8 mouse cellular contexts compared by ENCODE assay signal in genomic region chr3:123386157-123386780, GRCm38 (mm10). TPM values are rescaled to one million over a fixed set of nuclear protein-coding genes. Genes with fewer than 3 reads are reported as not detected.
DNase-seq lines count a peak whose midpoint lies in the region; ATAC-seq and TF ChIP-seq lines count a peak whose summit lies in the region.
"Not testable (repeated sequence)": the region's sequence is repeated elsewhere in the genome, so short reads cannot be mapped to it uniquely, and the experiment has no call there.

No protein-coding gene starts in this region.

- not testable (repeated sequence) for H3ac ChIP-seq in C2C12 (ENCODE audit: control insufficient read depth, insufficient read length, low read depth)

- peak overlapping the region; percentile 77 for H3K9ac ChIP-seq in forebrain, embryonic 11.5 days (ENCODE audit: low read length)
- peak overlapping the region; percentile 84 for H3K9ac ChIP-seq in heart, embryonic 15.5 days
- peak overlapping the region; percentile 77; the same call in 1 of the 2 replicates for H3K9ac ChIP-seq in intestine, embryonic 16.5 days (ENCODE audit: low read depth, low read length)
- H3K9ac ChIP-seq in limb, embryonic 14.5 days (ENCODE audit: low read depth, low read length, severe bottlenecking) = peak overlapping the region; percentile 49
- H3K9ac ChIP-seq in neural tube, embryonic 14.5 days (replicated peaks; ENCODE audit: low read depth, low read length) = peak overlapping the region; percentile 8; the same call in 1 of the 2 replicates

- peak overlapping the region; percentile 84; the same call in 1 of the 2 replicates for H3K27ac ChIP-seq in forebrain, embryonic 11.5 days (ENCODE audit: low read depth, low read length)
- peak overlapping the region; percentile 96 for H3K27ac ChIP-seq in heart, embryonic 15.5 days
- peak overlapping the region; percentile 96 for H3K27ac ChIP-seq in intestine, embryonic 16.5 days (ENCODE audit: low read length)
- peak overlapping the region; percentile 76 for H3K27ac ChIP-seq in limb, embryonic 14.5 days (replicated peaks; ENCODE audit: low read depth, low read length)
- peak overlapping the region; percentile 85 for H3K27ac ChIP-seq in neural tube, embryonic 14.5 days (ENCODE audit: low read depth, low read length)

- H3K4me1 ChIP-seq in forebrain, embryonic 11.5 days (replicated peaks; ENCODE audit: control insufficient read depth, insufficient read depth, low read length); intestine, embryonic 16.5 days (ENCODE audit: control insufficient read depth, insufficient read depth, low read length); limb, embryonic 14.5 days (ENCODE audit: control insufficient read depth, insufficient read depth, low read length): not testable (repeated sequence)
- peaks cover 15% of the 10 kb centered on the region for H3K4me1 ChIP-seq in heart, embryonic 15.5 days (replicated peaks)
- H3K4me1 ChIP-seq in neural tube, embryonic 14.5 days (ENCODE audit: control insufficient read depth, insufficient read depth, low read length) = peaks cover 14% of the 10 kb centered on the region

- H3K27me3 ChIP-seq in C2C12 (ENCODE audit: control insufficient read depth, insufficient read depth, insufficient read length); forebrain, embryonic 11.5 days (ENCODE audit: control insufficient read depth, insufficient read depth, low read length); heart, embryonic 15.5 days; intestine, embryonic 16.5 days (replicated peaks; ENCODE audit: control insufficient read depth, insufficient read depth, low read length); limb, embryonic 14.5 days (ENCODE audit: control insufficient read depth, insufficient read depth, low read length); neural tube, embryonic 14.5 days (ENCODE audit: control insufficient read depth, insufficient read depth, low read length): not testable (repeated sequence)

- H3K79me3 ChIP-seq in C2C12 (ENCODE audit: low read depth) = peaks cover 22% of the 10 kb centered on the region

- H3K79me2 ChIP-seq in C2C12 (ENCODE audit: control insufficient read depth, insufficient read depth) = peaks cover 29% of the 10 kb centered on the region

- WGBS in forebrain, embryonic 11.5 days = 14% methylated on average over 12 of the region's 12 CpGs
- 15% methylated on average over 12 of the region's 12 CpGs for WGBS in heart, embryonic 15.5 days
- 16% methylated on average over 12 of the region's 12 CpGs for WGBS in intestine, embryonic 16.5 days
- WGBS in limb, embryonic 14.5 days = 16% methylated on average over 12 of the region's 12 CpGs
- 15% methylated on average over 12 of the region's 12 CpGs for WGBS in neural tube, embryonic 14.5 days

- peak; percentile 77 for ATAC-seq in forebrain, embryonic 11.5 days (replicated peaks; ENCODE audit: low FRiP score)
- peak; percentile 45 for ATAC-seq in heart, embryonic 15.5 days (replicated peaks; ENCODE audit: insufficient number of reproducible peaks, insufficient read depth, low FRiP score, low read depth)
- ATAC-seq in intestine, embryonic 16.5 days = peak; percentile 78
- peak; percentile 47; the same call in 1 of the 2 replicates for ATAC-seq in limb, embryonic 14.5 days (ENCODE audit: low FRiP score, low read depth)
- ATAC-seq in megakaryocyte, adult 5-6 weeks (ENCODE audit: poor library complexity, severe bottlenecking) = peak; percentile 45
- ATAC-seq in neural tube, embryonic 14.5 days (ENCODE audit: low read depth) = peak; percentile 82

- H3K4me2 ChIP-seq in forebrain, embryonic 11.5 days (ENCODE audit: low read depth, low read length, severe bottlenecking) = peak overlapping the region; percentile 45
- peak overlapping the region; percentile 81 for H3K4me2 ChIP-seq in heart, embryonic 15.5 days
- peak overlapping the region; percentile 53 for H3K4me2 ChIP-seq in intestine, embryonic 16.5 days (ENCODE audit: low read depth, low read length)
- H3K4me2 ChIP-seq in limb, embryonic 14.5 days (replicated peaks; ENCODE audit: low read depth, low read length, severe bottlenecking) = peak overlapping the region; percentile 57
- peak overlapping the region; percentile 55 for H3K4me2 ChIP-seq in neural tube, embryonic 14.5 days (ENCODE audit: low read depth, low read length)

- TF ChIP-seq CTCF in C2C12 (IDR thresholded peaks at IDR 0.05; ENCODE audit: control insufficient read depth, insufficient read depth, insufficient read length) = not testable (repeated sequence)

- not testable (repeated sequence) for H3K36me3 ChIP-seq in C2C12 (ENCODE audit: control insufficient read depth, insufficient read depth); forebrain, embryonic 11.5 days (ENCODE audit: control insufficient read depth, insufficient read depth, low read length); heart, embryonic 15.5 days; intestine, embryonic 16.5 days (ENCODE audit: control insufficient read depth, insufficient read depth, low read length); limb, embryonic 14.5 days (ENCODE audit: control insufficient read depth, insufficient read depth, low read length); neural tube, embryonic 14.5 days (ENCODE audit: control insufficient read depth, insufficient read depth, low read length)

- H3K9me3 ChIP-seq in forebrain, embryonic 11.5 days (ENCODE audit: control insufficient read depth, low read length); heart, embryonic 15.5 days (replicated peaks); intestine, embryonic 16.5 days (ENCODE audit: control insufficient read depth, low read length); limb, embryonic 14.5 days (ENCODE audit: control insufficient read depth, low read length); neural tube, embryonic 14.5 days (ENCODE audit: control insufficient read depth, low read length): not testable (repeated sequence)

- H3K4me3 ChIP-seq in C2C12 (ENCODE audit: insufficient read depth, poor library complexity, severe bottlenecking) = peak overlapping the region; percentile 36
- peak overlapping the region; percentile 68 for H3K4me3 ChIP-seq in forebrain, embryonic 11.5 days (ENCODE audit: low read depth, low read length)
- H3K4me3 ChIP-seq in heart, embryonic 15.5 days = peak overlapping the region; percentile 85
- H3K4me3 ChIP-seq in intestine, embryonic 16.5 days (ENCODE audit: low read length) = peak overlapping the region; percentile 82
- peak overlapping the region; percentile 77 for H3K4me3 ChIP-seq in limb, embryonic 14.5 days (replicated peaks; ENCODE audit: low read length)
- peak overlapping the region; percentile 69 for H3K4me3 ChIP-seq in neural tube, embryonic 14.5 days (ENCODE audit: low read depth, low read length)

- peak; percentile 56 for DNase-seq in cerebellum, adult 9-10 months
- DNase-seq in forebrain, embryonic 11.5 days (ENCODE audit: low spot score); limb, embryonic 14.5 days (ENCODE audit: low spot score): not testable (repeated sequence)

- not testable (repeated sequence) for TF ChIP-seq POLR2A in limb, embryonic 14.5 days (IDR thresholded peaks at IDR 0.05; ENCODE audit: borderline replicate concordance, extremely low read depth, insufficient read depth, insufficient read length)

RNA-seq across cellular contexts. Expression of gene Mettl14, which starts 0.4 kb away (rescaled TPM):
- polyA plus RNA-seq in C2C12 (2012; fragmentation: generic; extraction: Trizol) = 5.6 TPM
- 33.5 and 35.1 TPM in 2 replicates for polyA plus RNA-seq in forebrain, embryonic 11.5 days (2014; fragmentation: Nextera tagmentation; extraction: Ambion mirVana)
- polyA plus RNA-seq in heart, embryonic 15.5 days (2015; fragmentation: Nextera tagmentation; extraction: Ambion mirVana) = 18.3 and 19.9 TPM in 2 replicates
- polyA plus RNA-seq in intestine, embryonic 16.5 days (2015; fragmentation: Nextera tagmentation; extraction: Ambion mirVana) = 23.2 and 24.9 TPM in 2 replicates
- polyA plus RNA-seq in limb, embryonic 14.5 days (2012; rRNA removed) = 12.2 and 15.8 TPM in 2 replicates
- 16.7 and 20.4 TPM in 2 replicates for polyA plus RNA-seq in limb, embryonic 14.5 days (2014; fragmentation: Nextera tagmentation; extraction: Ambion mirVana)
- total RNA-seq in megakaryocyte, adult 5-6 weeks (2015) = 13.0 and 17.3 TPM in 2 replicates
- 14.7 and 20.0 TPM in 2 replicates for total RNA-seq in megakaryocyte, adult 5-6 weeks (2017)
- polyA plus RNA-seq in neural tube, embryonic 14.5 days (2014; fragmentation: Nextera tagmentation; extraction: Ambion mirVana) = 16.6 and 19.8 TPM in 2 replicates

Comparison
In these comparisons a context has a peak if more than half of its experiments do, and no peak if none do; other contexts are left out.
1. H3K9ac ChIP-seq: peak in every context shown above with its lines; median percentile 84 in heart, embryonic 15.5 days; 77 in forebrain, embryonic 11.5 days; 77 in intestine, embryonic 16.5 days; 49 in limb, embryonic 14.5 days; 8 in neural tube, embryonic 14.5 days.